Mouse (Mus musculus) c-Kit-positive CD71-negative TER-119-negative erythroid progenitor cells, embryonic 14.5 days (primary cell): ENCODE data around the gene Slc25a45.

ENCODE experiments used
- DNase-seq: peaks from one replicate; pipeline ENCODE4 v3.0.0-alpha.2; 2013; ENCODE audit warnings: low read depth

Slc25a45 gene

DNA sequence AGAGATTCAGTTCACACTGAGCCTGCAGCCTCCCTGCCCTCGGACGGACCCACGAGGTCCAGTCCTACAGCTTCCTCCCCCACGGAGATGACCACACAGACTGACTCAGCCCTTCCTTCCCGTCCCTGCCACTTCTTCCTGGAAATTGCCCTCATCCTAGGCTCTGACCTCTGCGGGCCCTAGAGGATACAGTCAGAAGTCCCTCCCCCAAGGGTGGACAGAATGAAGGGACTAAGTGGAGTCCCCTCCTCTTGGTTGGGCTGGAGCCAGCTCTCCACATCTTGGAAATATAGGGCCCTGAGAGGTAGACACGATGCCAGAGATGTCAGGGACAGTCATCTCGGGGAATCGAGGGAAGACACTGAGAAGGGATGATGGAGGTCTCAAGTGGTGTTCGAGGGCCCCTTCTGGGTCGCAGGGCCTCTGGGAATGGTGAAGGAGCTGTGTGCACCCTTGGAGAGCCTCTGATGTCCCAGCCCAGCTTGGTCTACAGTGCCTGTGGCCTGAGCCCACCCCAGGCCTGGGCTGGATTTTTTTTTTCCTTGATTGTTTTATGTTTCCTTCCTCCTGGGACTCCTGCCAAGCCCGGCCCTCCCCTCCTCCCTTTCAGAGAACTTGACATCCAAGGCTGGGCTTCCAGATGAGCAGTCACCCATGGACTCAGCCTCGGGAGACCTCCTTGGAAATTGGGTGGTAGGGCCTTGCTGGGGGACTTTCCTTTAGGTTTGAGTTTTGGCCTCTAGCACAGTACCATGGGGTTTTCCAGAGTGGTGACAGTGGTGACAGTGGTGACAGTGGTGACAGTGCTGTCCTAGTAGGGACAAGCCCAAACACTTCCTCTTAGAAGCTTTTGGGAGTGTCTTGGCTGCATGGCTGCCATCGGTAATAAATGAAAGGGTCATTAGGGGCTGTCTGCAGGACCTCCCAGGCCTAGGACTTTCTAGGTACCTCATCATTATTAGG lies 52.3 kb downstream of the Slc25a45 start:
- no peak for DNase-seq

DNA sequence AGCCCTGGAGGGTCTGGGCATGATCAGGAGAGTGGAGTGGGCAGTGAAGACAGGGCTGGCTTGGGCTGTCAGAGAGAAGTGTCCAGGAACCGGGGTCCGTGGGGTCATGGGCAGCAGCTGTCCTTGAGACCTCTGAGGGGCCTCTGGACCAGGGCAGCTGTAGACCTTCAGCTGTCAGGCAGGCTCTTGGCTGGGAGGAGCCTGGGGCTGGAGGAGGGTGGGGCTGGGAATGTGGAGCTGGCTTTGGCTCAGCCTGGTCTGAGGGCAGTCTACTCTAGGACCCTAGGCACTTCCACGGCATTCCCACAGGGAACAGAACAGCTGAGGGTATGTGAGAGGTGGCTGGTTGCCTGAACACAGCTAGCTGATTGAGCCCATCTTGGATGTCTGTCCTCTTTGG lies 57.7 kb downstream of the Slc25a45 start:
- no peak for DNase-seq
